Mouse (Mus musculus) lung, adult 18-20 months (tissue): ENCODE measurements at regions not wholly inside any gene's neighbourhood (a gene's known extent, or its start where the extent isn't known, plus 50 kb on each side); places are given as distances from the start of the nearest gene placed in this dataset.

Experiments used
- DNase-seq, 2 experiments: peaks; one replicate each; pipeline ENCODE4 v3.0.0; 2022; ENCODE audit warnings: mixed read lengths in 2 of 2

- peak; percentile 7 to 10 for DNase-seq
These were observed 86.1 kb downstream of the Fam114a2 start for GRCm38 (mm10) chr11:57432299-57432698.

DNA sequence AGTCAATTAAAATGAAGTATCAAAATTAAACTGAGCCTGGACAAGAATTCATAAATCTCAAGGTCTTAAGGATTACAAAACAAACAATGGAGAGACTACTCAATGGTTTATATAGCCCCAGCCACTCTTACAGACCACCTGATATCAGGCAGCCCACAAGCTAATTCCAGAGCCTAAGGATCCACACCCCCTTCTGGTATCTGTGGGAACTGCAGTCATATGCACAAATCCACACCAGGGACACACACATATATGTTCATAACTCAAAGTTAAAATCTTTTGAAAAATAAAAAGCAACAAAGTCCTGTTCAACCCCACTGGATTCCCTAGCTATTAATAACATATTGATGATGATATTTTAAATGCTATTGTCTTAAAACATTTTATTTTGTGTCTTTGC, 86.5 kb downstream of the Fam114a2 start:
- DNase-seq: no peak

- peak; percentile 19 to 31 for DNase-seq
These were observed 92.2 kb downstream of the Fam114a2 start for GRCm38 (mm10) chr11:57426046-57426805.

DNA sequence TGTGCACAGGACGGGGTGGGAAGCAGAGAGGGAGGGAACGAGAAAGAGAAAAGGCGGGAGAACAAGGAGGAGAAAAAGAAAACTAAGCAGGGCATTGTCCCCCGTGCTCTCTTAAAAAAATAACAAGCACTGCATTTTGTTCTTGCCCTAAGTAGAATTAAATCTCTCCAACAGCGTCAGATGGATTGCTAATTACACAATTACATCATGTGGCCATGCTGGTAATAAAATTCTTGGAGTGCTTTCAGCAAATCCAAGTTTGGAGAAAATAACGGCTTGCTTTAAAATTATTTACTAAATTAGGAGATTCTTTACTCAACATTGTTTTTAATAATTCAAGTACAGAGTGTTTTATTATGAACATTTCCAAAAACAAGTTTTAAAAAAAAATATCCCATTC, 99.0 kb downstream of the Fam114a2 start:
- no peak for DNase-seq

- DNase-seq: no peak
These were observed 102.4 kb downstream of the Fam114a2 start for GRCm38 (mm10) chr11:57416011-57416410.

GRCm38 (mm10) chr11:57415167-57415566, 103.2 kb downstream of the Fam114a2 start:
- no peak for DNase-seq

GRCm38 (mm10) chr11:57414697-57415096, 103.7 kb downstream of the Fam114a2 start:
- DNase-seq: no peak

DNA sequence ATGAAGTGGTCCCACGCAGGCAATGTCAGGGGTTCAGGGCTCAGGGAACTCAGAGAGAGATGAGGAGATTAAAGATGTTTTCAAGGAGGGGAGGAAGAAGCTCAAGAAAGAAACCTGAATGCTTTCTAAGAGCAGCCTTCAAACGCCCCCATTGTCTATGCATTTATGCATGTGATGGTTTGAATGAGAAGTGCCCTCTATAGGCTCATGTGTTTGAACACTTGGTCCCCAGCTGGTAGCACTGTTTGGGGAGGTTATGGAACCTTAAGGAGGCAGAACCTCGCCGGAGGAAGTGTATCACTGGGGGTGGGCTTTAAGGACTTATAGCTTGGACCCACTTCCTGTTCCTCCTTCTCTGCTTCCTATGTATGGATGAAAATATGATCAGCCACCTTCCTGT, 105.1 kb downstream of the Fam114a2 start:
- no peak for DNase-seq

GRCm38 (mm10) chr11:57412766-57413165, 105.7 kb downstream of the Fam114a2 start:
- no peak for DNase-seq

GRCm38 (mm10) chr11:57404172-57404571, 114.2 kb downstream of the Fam114a2 start:
- DNase-seq: peak; percentile 35 to 51

- DNase-seq: no peak
These were observed 116.8 kb downstream of the Fam114a2 start for GRCm38 (mm10) chr11:57401610-57402009.

GRCm38 (mm10) chr11:57399366-57399765, 119.1 kb downstream of the Fam114a2 start:
- DNase-seq: peak in 1 of 2 experiments; percentile 4

GRCm38 (mm10) chr11:57396429-57396828, 122.0 kb downstream of the Fam114a2 start:
- no peak for DNase-seq

DNA sequence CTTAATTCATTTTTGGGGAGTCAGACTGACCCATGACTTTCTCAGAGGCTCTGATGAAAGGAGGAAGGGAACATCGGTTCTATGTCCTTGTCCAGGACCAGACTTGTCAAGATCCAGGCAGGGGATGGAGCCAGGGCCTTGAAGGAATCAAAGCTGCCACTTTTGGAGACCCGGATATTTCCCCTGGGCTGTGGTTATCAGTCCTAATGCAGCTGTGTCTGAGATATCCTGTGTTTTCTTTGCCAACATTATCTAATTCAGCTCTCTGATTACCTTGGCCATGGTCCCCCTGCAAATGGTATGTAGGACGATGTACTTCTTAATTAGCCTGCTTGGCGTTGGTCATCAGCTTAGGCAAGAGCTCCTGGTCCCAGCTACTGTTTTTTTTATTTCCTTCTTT, 127.6 kb downstream of the Fam114a2 start:
- peak in 1 of 2 experiments; percentile 3 for DNase-seq
